Mouse (Mus musculus) hindbrain, postnatal 0 days (tissue): ENCODE results near the gene St8sia1. TPM values are rescaled to one million over a fixed set of nuclear protein-coding genes. Genes with fewer than 3 reads are reported as not detected.
A peak's percentile ranks its signal among the peaks of the same experiment; 100 is the strongest.

ENCODE experiments used
- ATAC-seq: fragments of 200-750 bp; cut with Nextera tagmentation; 2 replicates; pipeline ENCODE4 v1.8.0; 2017; ENCODE audit warnings: mild to moderate bottlenecking, moderate TSS enrichment, moderate library complexity
- DNase-seq: peaks from one replicate; pipeline ENCODE4 v3.0.0-alpha.2; 2015; ENCODE audit warnings: low spot score
- H3K27ac ChIP-seq: fragments of 300-500 bp; sonication (generic); 2 replicates; pipeline ENCODE4 v1.5.1; 2014; ENCODE audit warnings: mild to moderate bottlenecking
- H3K27me3 ChIP-seq: fragments of 300-500 bp; sonication (generic); 2 replicates; pipeline ENCODE4 v1.6.1; 2014; ENCODE audit warnings: low read length, mixed read lengths; ENCODE audit not compliant: insufficient read depth
- H3K36me3 ChIP-seq: fragments of 300-500 bp; sonication (generic); 2 replicates; pipeline ENCODE4 v1.6.1; 2014; ENCODE audit warnings: low read length, mixed read lengths; ENCODE audit not compliant: insufficient read depth
- H3K4me1 ChIP-seq: fragments of 300-500 bp; sonication (generic); 2 replicates; pipeline ENCODE4 v1.6.1; 2014; ENCODE audit warnings: antibody characterized with exemption, low read length, mixed read lengths; ENCODE audit not compliant: insufficient read depth
- H3K4me2 ChIP-seq: fragments of 300-500 bp; sonication (generic); 2 replicates; pipeline ENCODE4 v1.6.1; 2014; ENCODE audit warnings: low read depth, mild to moderate bottlenecking, low read length, moderate library complexity, mixed read lengths
- H3K4me3 ChIP-seq: fragments of 300-500 bp; sonication (generic); 2 replicates; pipeline ENCODE4 v1.5.1; 2014; ENCODE audit warnings: low read length
- H3K9ac ChIP-seq: fragments of 300-500 bp; sonication (generic); replicated peaks from 2 replicates; pipeline ENCODE4 v1.6.1; 2014; ENCODE audit warnings: mild to moderate bottlenecking, low read length, moderate library complexity, mixed read lengths
- H3K9me3 ChIP-seq: fragments of 300-500 bp; sonication (generic); 2 replicates; pipeline ENCODE4 v1.6.1; 2016; ENCODE audit warnings: low read length, mixed read lengths
- CTCF ChIP-seq: IDR thresholded peaks from 2 replicates; pipeline ENCODE4 v1.5.1; 2016; ENCODE audit warnings: antibody characterized with exemption, control low read depth, low read depth
- WGBS: fragments of 180-500 bp; shearing (Covaris S2); extraction: QIAGEN DNeasy Blood & Tissue Kit; methylation state at CpG from one replicate; pipeline ENCODE4 v1.1.7; 2014; 5-methylcytosine and 5-hydroxymethylcytosine counted together
- polyA plus RNA-seq: library from polyadenylated mRNA; unstranded; fragments of >200 nt; fragmentation: Nextera tagmentation; extraction: Ambion mirVana; gene quantifications from 2 replicates; pipeline ENCODE4 v1.2.1, GENCODE M21; 2015
- total RNA-seq: library from RNA; depleted of rRNA; stranded (reverse); fragments of >200 nt; gene quantifications from 2 replicates; pipeline ENCODE4 v1.2.3, GENCODE M21; 2014; rRNA removed

Gene St8sia1
- total and polyA plus RNA-seq, 2 experiments from 2014 or later, result 3.7 to 18.0 TPM

- H3K27ac ChIP-seq, result no peak overlapping the region
- no peaks in the 10 kb centered on the region for H3K27me3 ChIP-seq
- peaks cover 25% of the 10 kb centered on the region for H3K36me3 ChIP-seq
- WGBS, result 81% methylated on average over 4 of the region's 4 CpGs
- no peak overlapping the region for H3K4me3 ChIP-seq
- ATAC-seq (no peak), DNase-seq (no peak)
- no peaks in the 10 kb centered on the region for H3K9me3 ChIP-seq
- no peak overlapping the region for H3K4me2 ChIP-seq
- no peak overlapping the region for H3K9ac ChIP-seq
- TF ChIP-seq CTCF, result no peak
- no peaks in the 10 kb centered on the region for H3K4me1 ChIP-seq
Observed at GRCm38 (mm10) chr6:142776935-142777334, 187.3 kb downstream of the St8sia1 start.

- ATAC-seq, result no peak
- peaks cover 33% of the 10 kb centered on the region for H3K36me3 ChIP-seq
- WGBS, result 98% methylated on average over 5 of the region's 5 CpGs
Observed at GRCm38 (mm10) chr6:142773566-142773965, 190.7 kb downstream of the St8sia1 start.

GRCm38 (mm10) chr6:142771643-142772042 lies 192.6 kb downstream of the St8sia1 start:
- no peak for ATAC-seq
- whole genome bisulfite sequencing, result 98% methylated on average over 4 of the region's 4 CpGs
- DNase-seq, result no peak
- no peaks in the 10 kb centered on the region for H3K27me3 ChIP-seq
- H3K9ac ChIP-seq, result no peak overlapping the region
- H3K27ac ChIP-seq, result no peak overlapping the region
- H3K36me3 ChIP-seq, result peaks cover 50% of the 10 kb centered on the region
- no peaks in the 10 kb centered on the region for H3K4me1 ChIP-seq
- H3K4me3 ChIP-seq, result no peak overlapping the region
- H3K4me2 ChIP-seq, result no peak overlapping the region
- H3K9me3 ChIP-seq, result no peaks in the 10 kb centered on the region
- TF ChIP-seq CTCF, result no peak

More at GRCm38 (mm10) chr6:142773566-142773965, 190.7 kb downstream of the St8sia1 start:
- Histone ChIP-seq H3K4me1 (no peaks in the 10 kb centered on the region), H3K27ac (no peak overlapping the region), H3K9ac (no peak overlapping the region), H3K4me2 (no peak overlapping the region), H3K4me3 (no peak overlapping the region), H3K9me3 (no peaks in the 10 kb centered on the region), H3K27me3 (no peaks in the 10 kb centered on the region)
- TF ChIP-seq CTCF, result peak; percentile 45
- no peak for DNase-seq

Other genes starting within 250 kb of the St8sia1 start
- 59.1 and 70.7 TPM in 2 replicates for gene Cmas, start 207.8 kb downstream of the St8sia1 start, total RNA-seq
- 168 and 171 TPM in 2 replicates for gene Cmas, start 207.8 kb downstream of the St8sia1 start, polyA plus RNA-seq
- gene Sult6b2, start 159.9 kb downstream of the St8sia1 start, total RNA-seq, result not detected in 2 replicates
- gene Sult6b2, start 159.9 kb downstream of the St8sia1 start, polyA plus RNA-seq, result 0.28 and 0.30 TPM in 2 replicates
- 32.0 and 38.2 TPM in 2 replicates for gene C2cd5, start 135.7 kb upstream of the St8sia1 start, total RNA-seq
- gene C2cd5, start 135.7 kb upstream of the St8sia1 start, polyA plus RNA-seq, result 24.4 and 26.7 TPM in 2 replicates
- 100 and 111 TPM in 2 replicates for gene Etnk1, start 202.8 kb upstream of the St8sia1 start, total RNA-seq
- gene Etnk1, start 202.8 kb upstream of the St8sia1 start, polyA plus RNA-seq, result 31.8 and 33.2 TPM in 2 replicates